Mouse (Mus musculus): ENCODE results near the gene Engase.

- TF ChIP-seq CTCF (IDR thresholded peaks at IDR 0.05; ENCODE audit: low read depth, low read length) (no peak), POLR2A (IDR thresholded peaks at IDR 0.05; ENCODE audit: borderline replicate concordance, low read depth, low read length) (no peak)
These were observed 42.5 kb upstream of the Engase start for GRCm38 (mm10) chr11:118434093-118434492.

Measured in bone marrow macrophage, adult 2 months (primary cell).